Mouse (Mus musculus) left cerebral cortex, adult 9 months (tissue): ENCODE measurements at regions not wholly inside any gene's neighbourhood (a gene's known extent, or its start where the extent isn't known, plus 50 kb on each side); places are given as distances from the start of the nearest gene placed in this dataset.

ENCODE experiments used
- DNase-seq, 2 experiments: peaks; one replicate each; pipeline ENCODE4 v3.0.0; 2022; ENCODE audit warnings: low spot score in 2 of 2

DNA sequence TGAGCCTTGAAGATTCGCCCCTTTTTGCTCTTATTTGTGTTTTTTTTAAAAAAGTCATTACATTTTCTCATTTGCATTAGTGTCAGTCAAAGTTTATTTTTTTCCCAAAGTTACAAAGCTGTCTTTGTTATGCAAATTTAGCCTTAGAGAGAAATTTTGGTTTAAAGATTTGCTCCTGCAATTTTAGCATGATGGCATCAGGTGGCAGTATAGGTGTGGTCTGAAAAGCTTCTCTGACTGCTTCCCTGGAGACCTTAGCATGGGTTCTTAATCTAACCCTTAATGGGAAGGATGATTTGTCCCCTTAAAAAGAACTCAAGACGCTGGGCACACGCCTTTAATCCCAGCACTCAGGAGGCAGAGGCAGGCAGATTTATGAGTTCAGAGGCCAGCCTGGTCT, 451.2 kb downstream of the Slc4a3 start:
- no peak for DNase-seq

- no peak for DNase-seq
Measured at GRCm38 (mm10) chr1:76001124-76001523, 455.1 kb downstream of the Slc4a3 start.

DNA sequence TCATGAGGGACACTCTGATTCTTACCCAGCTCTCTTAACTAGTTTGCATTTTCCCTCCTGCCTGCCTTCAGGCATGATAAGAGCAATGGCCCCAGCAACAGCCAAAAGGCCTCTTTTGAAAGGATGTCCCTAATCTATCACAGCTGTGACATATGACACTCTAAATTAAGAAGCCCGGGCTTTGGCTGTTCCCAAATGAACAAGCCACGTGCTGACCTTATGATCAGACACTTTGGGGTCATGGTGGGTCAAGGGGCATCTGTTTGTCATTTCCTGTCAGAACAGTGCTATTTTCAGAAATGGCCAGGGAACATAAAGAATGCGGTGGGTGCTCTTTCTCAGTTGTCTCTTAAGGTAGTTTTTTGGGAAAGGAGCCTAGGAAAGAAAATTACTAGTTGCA, 463.5 kb downstream of the Slc4a3 start:
- DNase-seq = no peak

GRCm38 (mm10) chr1:76010212-76010800, 464.2 kb downstream of the Slc4a3 start:
- DNase-seq = no peak

GRCm38 (mm10) chr1:76018588-76018987, 472.5 kb downstream of the Slc4a3 start:
- DNase-seq = no peak

GRCm38 (mm10) chr1:76019071-76019470, 473.0 kb downstream of the Slc4a3 start:
- no peak for DNase-seq

DNA sequence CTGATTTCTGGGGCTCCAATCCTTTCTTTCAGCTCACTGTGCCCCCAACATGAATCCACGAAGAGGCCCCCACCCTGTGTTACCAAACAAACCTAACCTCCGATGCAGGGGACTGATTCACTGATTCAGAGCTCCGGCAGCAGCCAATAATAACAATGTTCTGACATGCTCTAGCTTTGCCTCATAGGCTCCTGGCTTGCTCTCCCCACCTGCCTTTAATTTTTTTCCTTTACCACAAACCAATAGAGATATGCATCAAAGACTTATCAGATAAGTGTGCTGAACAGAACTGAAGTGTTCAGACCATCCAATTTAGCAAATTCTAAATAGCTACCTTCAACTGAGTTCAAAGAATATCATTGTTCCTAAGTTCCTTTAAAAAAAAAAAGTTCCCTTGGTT, 478.6 kb downstream of the Slc4a3 start:
- no peak for DNase-seq

DNA sequence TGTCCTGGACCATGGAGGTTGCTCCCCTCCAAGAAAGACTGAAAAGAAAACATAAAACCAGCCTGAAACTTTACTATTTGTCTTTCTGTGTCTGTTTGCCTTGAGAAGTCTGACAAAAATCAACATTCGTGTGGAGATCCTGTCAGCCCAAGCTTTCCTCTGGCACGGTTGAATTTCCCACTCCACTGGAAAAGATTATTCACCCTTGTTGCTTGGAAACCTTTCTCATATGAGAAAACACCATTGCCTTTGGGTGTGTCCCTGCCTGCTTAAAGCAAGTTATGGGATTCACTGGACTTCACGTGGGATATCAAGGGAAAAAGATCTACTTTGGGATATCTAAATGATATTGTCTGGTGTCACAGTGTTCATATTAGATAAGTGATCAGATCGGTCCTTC, 479.3 kb downstream of the Slc4a3 start:
- no peak for DNase-seq

- no peak for DNase-seq
Measured at GRCm38 (mm10) chr1:76029059-76029458, 483.0 kb downstream of the Slc4a3 start.

DNA sequence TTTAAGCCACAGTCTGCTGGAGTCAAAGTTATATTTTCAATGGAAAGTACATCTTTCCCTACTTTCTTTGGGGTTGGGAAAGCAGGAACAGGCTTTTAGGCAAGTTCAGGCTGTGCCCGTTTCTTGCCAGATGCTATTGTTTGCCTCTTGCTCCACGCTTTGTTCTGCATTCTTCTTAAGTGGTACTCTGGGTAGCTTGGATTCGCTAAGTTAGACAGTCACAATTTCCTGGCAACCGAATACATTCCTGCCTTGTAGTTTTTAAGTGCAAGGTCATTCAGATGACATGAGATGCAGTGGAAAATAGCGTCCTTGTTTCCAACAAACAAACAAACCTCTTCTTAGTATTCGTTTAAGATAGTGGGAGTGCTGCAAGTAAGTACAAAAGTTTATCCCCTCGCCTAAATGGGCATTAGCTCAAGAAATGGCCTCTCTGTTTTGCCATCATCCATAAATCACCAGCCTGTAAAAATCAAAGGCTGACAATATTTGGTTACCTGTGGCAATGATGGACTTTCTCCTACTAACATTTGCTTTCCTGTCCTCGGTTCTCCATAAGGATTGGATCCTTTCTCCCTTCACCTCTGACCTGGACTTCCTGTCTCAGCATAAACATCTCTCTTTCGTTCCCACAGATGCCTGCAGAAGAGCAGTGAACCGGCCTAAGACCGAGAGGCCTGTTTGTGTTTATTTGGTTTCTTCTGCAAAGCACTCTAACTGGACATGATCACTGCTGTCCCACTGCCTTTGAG, 485.3 kb downstream of the Slc4a3 start:
- DNase-seq = no peak

- no peak for DNase-seq
Measured at GRCm38 (mm10) chr1:76031923-76032285, 485.8 kb downstream of the Slc4a3 start.

GRCm38 (mm10) chr1:76032626-76033025, 486.6 kb downstream of the Slc4a3 start:
- no peak for DNase-seq

GRCm38 (mm10) chr1:76036316-76036715, 490.2 kb downstream of the Slc4a3 start:
- no peak for DNase-seq

GRCm38 (mm10) chr1:76039029-76039655, 493.1 kb downstream of the Slc4a3 start:
- DNase-seq = peak; percentile 28 to 59

DNA sequence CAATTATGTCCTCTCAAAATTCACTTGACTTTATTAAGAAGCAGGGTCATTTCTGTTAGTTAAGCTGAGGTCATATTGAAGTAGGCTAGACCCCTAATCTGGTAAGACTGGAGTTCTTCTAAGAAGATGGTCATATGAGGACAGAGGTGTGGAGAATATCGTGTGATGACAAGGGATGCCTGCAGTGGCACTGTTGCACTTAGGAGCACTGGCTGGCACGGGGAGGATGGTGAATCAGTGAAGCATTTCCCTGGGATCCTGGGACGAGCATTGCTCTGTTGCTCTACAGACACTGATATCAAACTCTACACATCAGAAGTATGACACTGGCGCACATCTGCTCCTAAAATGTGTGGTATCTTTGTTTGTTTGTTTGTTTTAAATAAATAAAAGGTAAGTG, 493.6 kb downstream of the Slc4a3 start:
- no peak for DNase-seq

DNA sequence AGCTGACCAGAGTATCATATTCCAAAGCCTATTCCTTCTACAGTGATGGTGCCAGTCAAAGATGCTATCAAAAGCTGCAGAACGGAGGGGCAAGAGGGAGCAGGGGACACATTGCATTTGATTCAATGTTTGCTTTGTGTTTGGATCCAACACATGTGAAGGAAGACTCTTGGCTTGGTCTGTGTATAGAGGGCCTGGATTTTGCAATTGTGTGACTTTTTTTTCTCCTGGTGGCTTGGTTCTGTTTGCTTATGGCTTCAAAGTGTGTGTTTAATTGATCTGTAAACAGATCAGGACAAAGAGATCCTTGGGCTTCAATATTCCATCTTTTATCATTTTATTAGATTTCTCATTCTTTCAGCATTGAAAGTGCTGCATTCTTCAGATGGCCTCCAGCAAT, 504.2 kb downstream of the Slc4a3 start:
- DNase-seq = no peak

- DNase-seq = no peak
Measured at GRCm38 (mm10) chr1:76053378-76054171, 507.5 kb downstream of the Slc4a3 start.

- DNase-seq = no peak
Measured at GRCm38 (mm10) chr1:76065783-76066182, 519.7 kb downstream of the Slc4a3 start.

- peak; percentile 78 to 94 for DNase-seq
Measured at GRCm38 (mm10) chr1:76070831-76071321, 524.8 kb downstream of the Slc4a3 start.

- DNase-seq = no peak
Measured at GRCm38 (mm10) chr1:76075213-76075612, 529.1 kb downstream of the Slc4a3 start.

DNA sequence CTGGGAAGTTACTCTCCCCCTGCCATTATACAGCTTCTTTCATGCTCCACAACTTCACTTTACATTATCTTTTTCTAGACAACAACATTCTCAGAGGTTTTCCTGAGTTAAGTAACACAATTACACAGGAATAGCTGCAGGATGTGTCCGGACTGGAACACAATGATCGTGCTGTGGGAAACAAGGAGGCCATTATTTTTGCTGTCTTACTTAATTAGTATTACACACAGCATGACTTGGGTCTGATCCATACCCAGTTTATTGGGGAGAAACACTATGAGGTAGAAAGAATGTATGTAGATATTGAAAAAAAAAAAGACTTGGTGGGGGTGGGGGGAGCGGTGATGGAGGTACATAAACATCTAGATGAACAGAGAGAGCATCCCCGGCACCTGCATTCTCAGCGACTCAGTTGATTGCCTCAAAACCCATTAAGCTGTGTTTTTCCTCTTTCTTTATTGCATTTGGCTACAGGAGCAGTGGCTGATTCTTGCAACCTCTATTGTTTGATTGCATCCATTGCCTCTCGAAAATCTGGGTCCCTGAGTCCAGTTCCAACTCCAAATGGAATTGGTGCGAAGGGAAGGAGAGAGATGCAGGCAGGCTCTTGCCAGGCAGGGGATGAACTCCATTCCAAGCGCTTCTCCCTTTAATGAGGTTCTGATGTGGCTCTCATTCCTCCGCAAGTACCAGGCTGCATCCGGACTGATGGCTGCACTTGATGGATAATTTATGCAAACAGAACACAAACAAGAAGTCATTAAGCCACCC, 529.8 kb downstream of the Slc4a3 start:
- DNase-seq = no peak
